Mouse (Mus musculus): ENCODE measurements around the gene Slc25a47.

The Slc25a47 gene

DNA sequence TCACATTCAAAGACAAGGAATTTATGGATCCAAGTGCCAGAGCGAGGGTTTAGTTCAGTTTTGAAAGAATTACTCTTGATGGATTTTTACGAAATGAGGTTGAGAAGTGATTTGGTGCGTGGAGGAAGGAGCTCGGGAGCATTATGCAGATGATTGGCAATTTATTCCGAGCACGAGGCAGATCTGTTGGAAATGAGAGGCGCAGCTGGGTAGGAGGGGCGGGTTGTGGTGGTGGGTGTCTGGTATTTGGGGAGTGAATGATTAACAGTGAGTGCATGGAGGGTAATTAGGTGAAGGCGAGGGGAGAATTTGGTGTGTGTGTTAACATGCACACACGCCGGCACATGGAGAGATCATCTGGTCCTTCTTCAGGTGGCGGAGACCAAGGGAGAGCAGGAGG, 70.6 kb downstream of the Slc25a47 start:
- no peak for DNase-seq (ENCODE audit: low spot score)

Measured in embryo, embryonic 10.5 days (tissue).